Mouse (Mus musculus): ENCODE results near the gene Pnkd.

GRCm38 (mm10) chr1:74278988-74279387, 5.7 kb upstream of the Pnkd start:
- no peak for TF ChIP-seq CTCF (IDR thresholded peaks at IDR 0.05; ENCODE audit: low read depth, low read length)
- TF ChIP-seq GATA1 (IDR thresholded peaks at IDR 0.05; ENCODE audit: borderline replicate concordance, low read length) = no peak

Measured in G1E (cell line).